Comparison of ENCODE assay signal across 14 mouse cellular contexts in genomic region chr11:106639356-106639692, GRCm38 (mm10). TPM values are rescaled to one million over a fixed set of nuclear protein-coding genes. Genes with fewer than 3 reads are reported as not detected.
DNase-seq lines count a peak whose midpoint lies in the region; ATAC-seq and TF ChIP-seq lines count a peak whose summit lies in the region.
"Had no signal": no experiment of that assay in that cellular context is flagged by ENCODE, and none has a peak within 500 bp of the region (broad histone marks: within the 10 kb centered on the region; RNA-seq: fewer than 3 reads in every experiment).

No protein-coding gene starts in this region.

- 0 out of 2 replicates have a peak, but pooled peaks have one; percentile 42 for ATAC-seq in heart, embryonic 16.5 days (replicated peaks; ENCODE audit: extremely low read depth, insufficient read depth, low FRiP score)
- ATAC-seq in forebrain, embryonic 16.5 days: peak; percentile 93
- ATAC-seq: hindbrain, embryonic 16.5 days had no signal

- DNase-seq in heart, postnatal 25 days (ENCODE audit: low spot score): no peak
- DNase-seq in right cerebral cortex, postnatal 14 days: peak; percentile 30
- no peak for DNase-seq in right cerebral cortex, postnatal 25 days
- DNase-seq in telencephalon, adult 2 months (ENCODE audit: low read depth, low spot score): peak; percentile 64
- no peak for DNase-seq in cerebellum, adult 2 months
- DNase-seq in retina, embryonic 14.5 days (ENCODE audit: low spot score): no peak
- DNase-seq: adrenal gland, adult 2 months; thymus, postnatal 4 days had no signal

- no peaks in the 10 kb centered on the region for H3K9me3 ChIP-seq in heart, embryonic 16.5 days (replicated peaks; ENCODE audit: control insufficient read depth, low read length)
- H3K9me3 ChIP-seq in forebrain, embryonic 16.5 days (ENCODE audit: control insufficient read depth, low read length): no peaks in the 10 kb centered on the region
- H3K9me3 ChIP-seq: limb, embryonic 13.5 days had no signal

- no peak overlapping the region for H3K4me2 ChIP-seq in heart, embryonic 16.5 days (ENCODE audit: low read depth, low read length)
- no peak overlapping the region for H3K4me2 ChIP-seq in forebrain, embryonic 16.5 days (ENCODE audit: low read length)

- TF ChIP-seq CTCF in cerebellum, adult 2 months (IDR thresholded peaks at IDR 0.05; ENCODE audit: borderline replicate concordance, insufficient read depth, low read depth, low read length): no peak

- H3K36me3 ChIP-seq in heart, embryonic 16.5 days (ENCODE audit: control insufficient read depth, insufficient read depth): no peaks in the 10 kb centered on the region
- no peaks in the 10 kb centered on the region for H3K36me3 ChIP-seq in forebrain, embryonic 16.5 days (ENCODE audit: control insufficient read depth, insufficient read depth)
- H3K36me3 ChIP-seq: limb, embryonic 13.5 days had no signal

- WGBS in heart, embryonic 16.5 days: 18% methylated on average over 5 of the region's 5 CpGs
- WGBS in forebrain, embryonic 16.5 days: 2% methylated on average over 5 of the region's 5 CpGs
- 54% methylated on average over 5 of the region's 5 CpGs for WGBS in cerebellum, adult 2 months

- no peak for TF ChIP-seq POLR2A in cerebellum, adult 2 months (IDR thresholded peaks at IDR 0.05; ENCODE audit: borderline replicate concordance, insufficient read depth, low read length)

- H3K27me3 ChIP-seq in heart, embryonic 16.5 days (ENCODE audit: control insufficient read depth, insufficient read depth, low read length): no peaks in the 10 kb centered on the region
- H3K27me3 ChIP-seq in forebrain, embryonic 16.5 days (replicated peaks; ENCODE audit: control insufficient read depth, insufficient read depth, low read length): no peaks in the 10 kb centered on the region
- H3K27me3 ChIP-seq in cerebellum, adult 2 months (ENCODE audit: control insufficient read depth, insufficient read depth, low read length): no peaks in the 10 kb centered on the region
- H3K27me3 ChIP-seq: limb, embryonic 13.5 days had no signal

- peaks cover 12% of the 10 kb centered on the region for H3K4me1 ChIP-seq in heart, embryonic 16.5 days (ENCODE audit: control insufficient read depth, insufficient read depth, low read length)
- H3K4me1 ChIP-seq in forebrain, embryonic 16.5 days (replicated peaks; ENCODE audit: control insufficient read depth, insufficient read depth, low read length): peaks cover 18% of the 10 kb centered on the region
- no peaks in the 10 kb centered on the region; the same call in 1 of the 2 replicates for H3K4me1 ChIP-seq in cerebellum, adult 2 months (ENCODE audit: control insufficient read depth, insufficient read depth, low read length)

- no peak overlapping the region for H3K4me3 ChIP-seq in heart, embryonic 16.5 days (ENCODE audit: low read length)
- no peak overlapping the region for H3K4me3 ChIP-seq in forebrain, embryonic 16.5 days (replicated peaks; ENCODE audit: low read length)
- H3K4me3 ChIP-seq in cerebellum, adult 2 months (replicated peaks; ENCODE audit: insufficient read depth, low read depth, low read length): no peak overlapping the region
- H3K4me3 ChIP-seq: erythroblast, embryonic 14.5 days; limb, embryonic 13.5 days had no signal

- intact Hi-C loops in heart, postnatal 25 days (cut with DNase I): no loop called here

- no peak overlapping the region for H3K27ac ChIP-seq in heart, embryonic 16.5 days (ENCODE audit: low read length)
- peak overlapping the region; percentile 14; the same call in 1 of the 2 replicates for H3K27ac ChIP-seq in forebrain, embryonic 16.5 days (ENCODE audit: low read length)
- H3K27ac ChIP-seq in cerebellum, adult 2 months (ENCODE audit: insufficient read depth, low read length): no peak overlapping the region
- H3K27ac ChIP-seq: limb, embryonic 13.5 days; macrophage had no signal

- H3K9ac ChIP-seq in heart, embryonic 16.5 days (ENCODE audit: low read length): no peak overlapping the region
- no peak overlapping the region for H3K9ac ChIP-seq in forebrain, embryonic 16.5 days (replicated peaks; ENCODE audit: low read depth, low read length)
- H3K9ac ChIP-seq: limb, embryonic 13.5 days had no signal

RNA-seq across cellular contexts. Expression of gene Tex2, which starts 26.1 kb away (rescaled TPM):
- polyA plus RNA-seq in heart, embryonic 16.5 days (2015; fragmentation: Nextera tagmentation; extraction: Ambion mirVana): 14.2 and 15.0 TPM in 2 replicates
- total RNA-seq in heart, postnatal 25 days (2021): 10 to 100 TPM; 45.5 to 46.7 TPM
- 16.3 and 20.3 TPM in 2 replicates for polyA plus RNA-seq in forebrain, embryonic 16.5 days (2015; fragmentation: Nextera tagmentation; extraction: Ambion mirVana)
- polyA plus RNA-seq in cerebellum, adult 2 months (2012; rRNA removed): 71.3 and 79.6 TPM in 2 replicates

Comparison
In these comparisons a context has a peak if more than half of its experiments do, and no peak if none do; other contexts are left out.
1. DNase-seq: peak in right cerebral cortex, postnatal 14 days (single experiment) and telencephalon, adult 2 months (single experiment); none in heart, postnatal 25 days (single experiment), right cerebral cortex, postnatal 25 days (single experiment), cerebellum, adult 2 months (0 of 2) and retina, embryonic 14.5 days (single experiment).